Comparison of ENCODE assay signal across 39 mouse cellular contexts in the genomic region with DNA sequence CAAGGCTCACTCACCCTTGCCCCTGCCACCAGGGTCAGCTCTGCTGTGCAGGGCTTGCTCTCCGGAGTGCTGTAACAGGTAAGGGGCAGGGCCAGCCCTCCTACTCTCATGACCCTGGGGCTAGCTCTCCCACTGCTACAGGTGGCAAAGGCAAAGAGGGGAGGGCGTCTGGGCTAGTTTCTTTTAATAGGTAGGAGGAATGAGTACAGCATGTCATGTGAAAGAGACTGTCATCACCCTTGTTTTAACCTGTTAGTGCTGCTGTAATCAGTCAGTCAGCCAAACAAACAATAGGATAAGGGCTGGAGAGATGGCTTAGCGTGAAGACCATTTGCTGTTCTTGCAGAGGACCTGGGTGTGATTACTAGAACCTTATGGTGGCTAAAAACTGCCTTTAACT. TPM values are rescaled to one million over a fixed set of nuclear protein-coding genes. Genes with fewer than 3 reads are reported as not detected.
"Had no signal": no experiment of that assay in that cellular context is flagged by ENCODE, and none has a peak within 500 bp of the region (broad histone marks: within the 10 kb centered on the region; RNA-seq: fewer than 3 reads in every experiment).

No protein-coding gene starts in this region.

- H3K27me3 ChIP-seq: hindbrain, embryonic 13.5 days; hindbrain, embryonic 15.5 days; limb, embryonic 13.5 days; limb, embryonic 15.5 days had no signal

- H3K36me3 ChIP-seq: heart, embryonic 13.5 days; hindbrain, embryonic 13.5 days; hindbrain, embryonic 15.5 days; kidney, embryonic 15.5 days; limb, embryonic 13.5 days; limb, embryonic 15.5 days; liver, embryonic 12.5 days had no signal

- DNase-seq: forebrain, postnatal 0 days; gastrocnemius, postnatal 14 days; gastrocnemius, postnatal 36 days; kidney, adult 11 months; kidney, adult 2 months; kidney, adult 9 months; kidney, postnatal 14 days; kidney, postnatal 36 days; layer of hippocampus, adult 9-11 months; layer of hippocampus, postnatal 36 days; left cerebral cortex, postnatal 4 days had no signal

- H3K4me1 ChIP-seq: hindbrain, embryonic 13.5 days; hindbrain, embryonic 15.5 days; kidney, embryonic 15.5 days; limb, embryonic 13.5 days; limb, embryonic 15.5 days; liver, embryonic 12.5 days had no signal

- H3K9me3 ChIP-seq: heart, embryonic 13.5 days; hindbrain, embryonic 13.5 days; hindbrain, embryonic 15.5 days; kidney, embryonic 15.5 days; limb, embryonic 13.5 days; limb, embryonic 15.5 days; liver, embryonic 12.5 days had no signal

- ATAC-seq: forebrain, postnatal 0 days; hindbrain, postnatal 0 days; intestine, embryonic 16.5 days; liver, embryonic 12.5 days had no signal

- H3K9ac ChIP-seq: forebrain, postnatal 0 days; heart, embryonic 13.5 days; hindbrain, embryonic 13.5 days; hindbrain, embryonic 15.5 days; kidney, embryonic 15.5 days; limb, embryonic 13.5 days; limb, embryonic 15.5 days; liver, embryonic 12.5 days; liver, embryonic 14.5 days had no signal

- H3K27ac ChIP-seq: heart, embryonic 13.5 days; hindbrain, embryonic 13.5 days; hindbrain, embryonic 15.5 days; hindbrain, postnatal 0 days; kidney, embryonic 15.5 days; kidney, postnatal 0 days; limb, embryonic 13.5 days; limb, embryonic 15.5 days; liver, embryonic 12.5 days; liver, embryonic 14.5 days had no signal

- H3K4me3 ChIP-seq: heart, embryonic 13.5 days; hindbrain, embryonic 13.5 days; hindbrain, embryonic 15.5 days; kidney, embryonic 15.5 days; limb, embryonic 13.5 days; limb, embryonic 15.5 days; liver, embryonic 12.5 days had no signal

- H3K4me2 ChIP-seq: heart, embryonic 13.5 days; hindbrain, embryonic 13.5 days; hindbrain, embryonic 15.5 days; kidney, embryonic 15.5 days; limb, embryonic 13.5 days; limb, embryonic 15.5 days; liver, embryonic 12.5 days had no signal

RNA-seq across cellular contexts. Expression of gene Dhrs2, which starts 40.9 kb away (rescaled TPM):
- total RNA-seq: gastrocnemius, adult 18-20 months; gastrocnemius, adult 8-10 months; gastrocnemius, postnatal 36 days; heart, adult 18-20 months; heart, postnatal 10 days; heart, postnatal 25 days; layer of hippocampus, adult 18-20 months; layer of hippocampus, adult 8-10 months; layer of hippocampus, postnatal 14 days; layer of hippocampus, postnatal 36 days; left cerebral cortex, adult 18-20 months; left cerebral cortex, adult 8-10 months; left cerebral cortex, postnatal 10 days; left cerebral cortex, postnatal 25 days; left cerebral cortex, postnatal 4 days; liver, adult 2 months had no signal
- polyA plus RNA-seq: gonadal fat pad, adult 2 months; heart, embryonic 13.5 days; hindbrain, embryonic 11.5 days; kidney, adult 2 months; large intestine, adult 2 months; limb, embryonic 11.5 days; liver, adult 2 months; liver, embryonic 12.5 days had no signal
